Mouse (Mus musculus) megakaryocyte, embryonic 14.5 days (primary cell): ENCODE results near the gene Ddx11.

Experiments
- FLI1 ChIP-seq: IDR thresholded peaks from 2 replicates; pipeline ENCODE4 v1.6.1; 2012; ENCODE audit warnings: low read length, inconsistent platforms, mixed read lengths
- GATA1 ChIP-seq: IDR thresholded peaks from 3 replicates; pipeline ENCODE4 v1.6.1; 2012; ENCODE audit warnings: mixed read lengths, low read length, inconsistent platforms, borderline replicate concordance

DNA sequence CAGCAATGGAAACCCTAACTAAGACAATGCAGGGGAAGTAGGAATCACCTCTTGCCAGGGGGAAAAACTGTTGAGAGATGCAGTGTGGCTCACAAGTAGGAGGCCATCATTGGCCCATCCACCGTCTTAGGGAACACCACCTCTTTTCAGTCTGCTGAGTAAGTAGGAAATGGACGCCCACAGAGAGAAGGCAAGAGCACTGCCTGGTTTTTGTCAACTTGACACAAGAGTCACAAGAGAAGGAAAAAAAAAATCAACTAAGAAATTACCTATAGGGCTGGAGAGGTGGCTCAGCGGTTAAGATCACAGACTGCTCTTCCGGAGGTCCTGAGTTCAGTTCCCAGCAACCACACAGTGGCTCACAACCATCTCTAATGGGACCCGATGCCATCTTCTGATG is 35.0 kb downstream of the Ddx11 start:
- no peak for TF ChIP-seq GATA1
- no peak for TF ChIP-seq FLI1
